Mouse (Mus musculus): ENCODE results near the gene Hist1h4n.
"Not testable (repeated sequence)": the region's sequence is repeated elsewhere in the genome, so short reads cannot be mapped to it uniquely, and the experiment has no call there.

GRCm38 (mm10) chr13:21846356-21846755 lies 14.4 kb upstream of the Hist1h4n start:
- TF ChIP-seq POLR2A (IDR thresholded peaks at IDR 0.05; ENCODE audit: borderline replicate concordance, extremely low read depth, insufficient read depth, insufficient read length, poor library complexity, severe bottlenecking); CTCF (IDR thresholded peaks at IDR 0.05; ENCODE audit: borderline replicate concordance, extremely low read depth, insufficient read depth, insufficient read length): not testable (repeated sequence)

All from brain, embryonic 14.5 days (tissue).